Mouse (Mus musculus) CD8-positive naive resting alpha-beta T cell, adult 57 days (primary cell): ENCODE measurements around the gene Zc2hc1c. TPM values are rescaled to one million over a fixed set of nuclear protein-coding genes. Genes with fewer than 3 reads are reported as not detected.

Experiments
- total RNA-seq: library from RNA; stranded (reverse); gene quantifications from one replicate; pipeline ENCODE4 v1.2.4, GENCODE M21; 2023

The Zc2hc1c gene
- not detected for total RNA-seq

GRCm38 (mm10) chr12:85288486-85289156, at the start of gene Zc2hc1c:
TSS of gene Zc2hc1c (plus strand) at chr12:85288591.

GRCm38 (mm10) chr12:85270319-85270718, 18.1 kb upstream of the Zc2hc1c start, which contains the start of gene Mlh3:
TSS of gene Mlh3 (minus strand) at chr12:85270599.

GRCm38 (mm10) chr12:85287809-85288485, 444 bp upstream of the Zc2hc1c start, which contains the start of gene Acyp1:
TSS of gene Acyp1 (minus strand) at chr12:85288438.

GRCm38 (mm10) chr12:85339243-85339729, 50.9 kb downstream of the Zc2hc1c start, which contains the start of gene Nek9:
TSS of gene Nek9 (minus strand) at chr12:85339362.

Other genes starting within 250 kb of the Zc2hc1c start
- 4.2 TPM for gene Prox2, start 177.8 kb upstream of the Zc2hc1c start, total RNA-seq
- 183 TPM for gene Dlst, start 177.8 kb upstream of the Zc2hc1c start, total RNA-seq
- gene Rps6kl1, start 137.3 kb upstream of the Zc2hc1c start, total RNA-seq, result 3.6 TPM
- not detected for gene Pgf, start 110.8 kb upstream of the Zc2hc1c start, total RNA-seq
- 100.0 TPM for gene Eif2b2, start 69.1 kb upstream of the Zc2hc1c start, total RNA-seq
- gene Mlh3, start 18.0 kb upstream of the Zc2hc1c start, total RNA-seq, result 17.1 TPM
- gene Acyp1, start 153 bp upstream of the Zc2hc1c start, total RNA-seq, result 19.3 TPM
- gene Nek9, start 50.8 kb downstream of the Zc2hc1c start, total RNA-seq, result 60.3 TPM
- gene Tmed10, start 86.3 kb downstream of the Zc2hc1c start, total RNA-seq, result 156 TPM
- gene Fos, start 185.3 kb downstream of the Zc2hc1c start, total RNA-seq, result 2,400 TPM